Mouse (Mus musculus): ENCODE measurements around the gene Nmnat2.
"Not testable (repeated sequence)": the region's sequence is repeated elsewhere in the genome, so short reads cannot be mapped to it uniquely, and the experiment has no call there.

Nmnat2 gene

DNA sequence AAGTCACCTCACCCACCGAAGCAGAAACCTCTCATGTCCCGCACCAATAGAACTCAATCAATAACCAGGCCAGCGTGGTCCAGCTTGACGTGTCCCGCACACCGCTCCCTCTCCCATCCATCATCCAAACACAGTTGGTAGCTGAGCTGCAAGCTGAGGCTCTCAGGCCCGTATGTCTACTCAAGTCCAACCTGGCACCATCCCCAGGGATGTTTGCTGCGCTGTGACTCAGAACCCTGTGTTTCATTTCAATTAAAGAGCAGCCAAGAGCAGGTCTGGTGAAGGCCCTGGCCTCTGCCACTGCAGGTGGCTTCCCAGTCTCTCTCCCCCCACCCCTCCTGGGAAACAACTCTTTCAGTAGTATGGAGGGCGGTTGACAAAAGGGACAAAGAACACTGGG, 104.8 kb downstream of the Nmnat2 start:
- peak; percentile 47 to 58 for DNase-seq

DNA sequence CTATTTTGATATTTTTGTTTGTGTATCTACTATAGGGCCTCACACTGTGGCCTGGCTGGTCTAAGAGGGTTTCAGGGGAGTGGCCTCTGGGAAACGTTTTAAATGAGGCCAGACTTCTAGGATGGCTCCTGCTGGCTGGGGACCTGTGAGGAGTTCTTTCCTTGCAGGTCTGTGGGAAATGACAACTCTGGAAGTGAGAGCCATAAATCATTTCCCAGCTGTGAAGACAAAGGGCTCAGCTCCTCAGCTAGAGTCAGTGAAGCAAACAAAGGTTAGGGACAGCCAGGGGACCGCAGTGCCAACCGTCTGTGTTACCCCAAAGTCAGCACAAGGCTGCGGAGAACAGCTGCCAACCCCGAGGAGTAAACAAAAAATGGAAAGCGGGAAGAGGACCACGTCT, 107.8 kb downstream of the Nmnat2 start:
- no peak for DNase-seq

DNA sequence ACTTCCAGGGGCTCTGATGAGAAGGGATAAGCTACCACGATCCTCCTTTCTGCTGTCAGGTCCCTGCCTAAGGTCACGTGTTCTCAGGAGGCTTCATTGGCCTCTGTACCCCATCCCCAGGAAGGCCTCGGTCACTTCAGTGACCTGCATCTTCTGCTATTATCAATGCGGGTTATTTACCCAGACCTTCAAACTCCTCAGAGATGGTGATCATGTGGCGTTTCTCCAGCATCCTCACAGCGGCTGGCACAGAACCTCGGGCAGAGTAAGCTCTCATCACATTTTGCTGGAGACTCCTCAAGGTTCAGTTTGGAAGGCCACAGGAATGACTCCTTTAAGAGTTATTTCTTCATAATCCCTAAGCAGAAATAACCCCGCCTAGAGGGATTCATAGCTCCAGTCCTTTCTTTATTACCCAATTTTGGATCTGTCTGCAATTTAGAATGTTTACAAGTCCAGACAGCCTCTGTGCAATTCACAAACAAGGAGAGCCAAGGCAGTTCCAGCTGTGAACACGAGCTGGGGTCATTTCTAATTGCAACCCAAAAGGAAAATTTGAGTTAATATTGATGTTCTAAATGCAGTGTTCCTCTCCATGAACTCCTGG, 110.1 kb downstream of the Nmnat2 start:
- peak in 1 of 2 experiments; percentile 42 for DNase-seq

DNA sequence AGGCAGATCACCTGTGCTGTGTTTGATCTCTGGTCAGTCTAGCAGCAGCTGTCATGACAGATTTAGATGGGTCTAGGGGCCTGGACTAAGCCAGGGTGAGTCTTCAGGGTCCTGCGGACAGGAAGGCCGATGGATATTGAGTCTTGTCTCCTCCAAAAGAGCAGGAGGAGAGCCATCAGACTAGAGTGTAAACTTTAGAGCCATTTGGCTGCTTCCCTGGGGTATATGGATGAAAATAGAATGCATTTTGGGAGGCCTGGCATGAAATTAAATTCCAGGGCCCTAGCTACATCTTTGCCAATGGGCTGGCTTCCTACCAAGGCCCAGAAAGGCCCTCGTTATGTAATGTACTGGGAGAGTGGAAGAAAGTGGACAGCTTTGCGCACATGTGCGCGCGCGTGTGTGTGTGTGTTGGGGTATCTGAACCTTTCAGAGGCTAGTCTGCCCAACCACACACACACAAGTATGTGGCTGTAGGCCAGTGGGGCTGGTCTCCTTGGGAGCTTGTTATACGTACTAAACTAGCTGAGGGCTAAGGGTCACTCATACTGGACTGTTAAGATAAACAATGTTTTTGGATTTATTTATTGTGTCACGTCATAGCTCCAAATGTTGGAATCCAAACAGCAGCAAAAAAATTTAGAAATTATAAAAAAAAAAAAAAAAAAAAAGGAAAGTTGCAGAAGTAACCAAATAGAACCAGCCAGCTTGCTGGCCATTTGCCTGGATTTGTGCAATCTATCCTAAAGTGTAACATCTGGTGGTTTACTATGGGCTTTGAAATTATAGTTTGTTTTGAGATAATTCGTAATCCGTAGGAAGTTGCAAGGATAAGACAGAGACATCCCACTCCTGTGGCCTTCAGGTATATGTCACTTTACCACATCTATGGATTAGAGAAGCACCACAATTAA, 110.9 kb downstream of the Nmnat2 start:
- DNase-seq = peak; percentile 88 to 92

DNA sequence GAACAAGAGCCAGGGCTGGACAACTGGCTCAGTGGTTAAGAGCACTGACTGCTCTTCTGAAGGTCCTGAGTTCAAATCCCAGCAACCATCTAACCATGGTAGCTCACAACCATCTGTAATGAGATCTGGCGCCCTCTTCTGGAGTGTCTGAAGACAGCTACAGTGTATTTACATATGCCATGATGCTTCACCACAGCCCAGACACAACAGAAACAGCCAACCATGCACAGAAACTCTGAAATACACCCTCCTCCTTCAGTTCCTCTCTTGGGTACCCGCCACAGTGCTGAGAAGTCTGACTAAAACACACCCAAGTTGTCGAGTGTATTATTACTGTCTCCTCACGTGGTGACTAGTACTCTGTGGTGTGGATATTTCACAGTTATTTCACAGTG, 111.6 kb downstream of the Nmnat2 start:
- DNase-seq = no peak

DNA sequence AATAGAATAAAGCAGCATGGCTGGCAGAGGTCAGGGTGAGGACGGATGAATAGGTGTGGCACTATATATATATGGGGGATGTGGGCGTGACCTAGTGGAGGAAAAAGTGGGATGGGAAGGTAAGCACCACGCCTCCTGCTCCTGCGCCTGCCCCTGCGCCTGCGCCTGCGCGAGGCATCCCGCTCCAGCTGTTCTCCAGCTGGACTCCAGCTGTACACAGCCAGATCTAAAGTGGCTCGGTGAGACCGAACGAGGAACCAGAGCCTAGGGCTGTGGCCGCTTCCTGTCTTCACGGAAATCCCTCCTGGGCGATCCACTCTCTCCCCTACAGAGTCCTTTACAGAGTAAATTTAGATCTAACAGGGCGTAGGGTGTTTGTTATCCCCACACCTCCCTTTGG, 116.8 kb downstream of the Nmnat2 start:
- DNase-seq = no peak

DNA sequence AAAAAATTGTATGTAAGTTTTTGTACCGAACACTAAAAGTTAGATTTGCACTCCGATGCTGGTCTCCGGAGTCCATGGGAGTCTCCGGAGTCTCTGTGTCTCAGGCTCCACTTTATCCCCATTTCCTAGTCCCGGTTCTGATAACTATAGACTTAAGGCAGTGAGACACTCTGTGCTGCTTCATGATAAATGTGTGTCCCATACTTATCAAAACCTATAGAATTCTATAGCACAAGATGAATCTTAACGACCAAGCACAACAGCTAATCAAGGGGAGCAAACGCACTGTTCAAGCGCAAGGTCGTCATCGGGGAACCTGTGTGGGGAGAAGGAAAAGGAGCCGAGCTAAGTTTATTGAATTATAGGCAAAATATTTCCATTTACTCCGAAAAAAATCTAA, 117.2 kb downstream of the Nmnat2 start:
- DNase-seq = no peak

DNA sequence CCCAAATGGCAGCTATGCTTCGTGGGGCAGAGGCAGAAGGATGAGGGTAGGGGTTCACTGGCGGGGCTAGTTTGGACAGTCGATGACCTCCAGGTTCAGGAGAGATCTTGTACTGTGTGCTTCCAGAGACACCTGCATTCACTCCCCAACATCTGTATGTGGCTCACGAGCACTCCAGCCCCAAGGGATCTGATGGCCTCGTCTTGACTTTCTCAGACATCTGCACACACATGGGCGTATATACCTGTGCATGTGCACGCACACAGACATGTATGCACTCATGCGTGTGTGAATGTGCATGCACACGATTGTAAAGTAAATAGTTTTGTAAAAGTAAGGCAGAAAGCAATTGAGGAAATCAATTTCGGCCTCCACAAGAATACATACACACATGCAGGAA, 117.9 kb downstream of the Nmnat2 start:
- no peak for DNase-seq

DNA sequence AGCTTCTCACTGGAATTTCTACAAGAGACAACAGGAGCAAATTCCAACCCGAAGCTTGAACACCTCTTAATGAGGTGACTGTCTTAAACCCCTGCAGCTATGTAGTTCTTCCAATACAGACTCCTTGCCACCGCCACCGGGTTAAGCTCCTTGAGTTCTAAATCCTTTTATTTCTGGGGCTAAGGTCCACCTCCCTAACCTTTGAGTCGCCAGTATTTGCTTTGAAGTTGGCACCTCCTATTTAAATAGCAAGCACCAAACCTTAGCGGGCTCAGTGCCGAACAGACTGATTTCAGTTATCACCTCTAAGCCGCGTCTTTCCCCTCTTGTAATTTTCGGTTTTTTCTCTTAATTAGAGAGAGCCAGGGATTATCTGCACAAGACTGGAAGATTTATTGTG, 118.6 kb downstream of the Nmnat2 start:
- no peak for DNase-seq

DNA sequence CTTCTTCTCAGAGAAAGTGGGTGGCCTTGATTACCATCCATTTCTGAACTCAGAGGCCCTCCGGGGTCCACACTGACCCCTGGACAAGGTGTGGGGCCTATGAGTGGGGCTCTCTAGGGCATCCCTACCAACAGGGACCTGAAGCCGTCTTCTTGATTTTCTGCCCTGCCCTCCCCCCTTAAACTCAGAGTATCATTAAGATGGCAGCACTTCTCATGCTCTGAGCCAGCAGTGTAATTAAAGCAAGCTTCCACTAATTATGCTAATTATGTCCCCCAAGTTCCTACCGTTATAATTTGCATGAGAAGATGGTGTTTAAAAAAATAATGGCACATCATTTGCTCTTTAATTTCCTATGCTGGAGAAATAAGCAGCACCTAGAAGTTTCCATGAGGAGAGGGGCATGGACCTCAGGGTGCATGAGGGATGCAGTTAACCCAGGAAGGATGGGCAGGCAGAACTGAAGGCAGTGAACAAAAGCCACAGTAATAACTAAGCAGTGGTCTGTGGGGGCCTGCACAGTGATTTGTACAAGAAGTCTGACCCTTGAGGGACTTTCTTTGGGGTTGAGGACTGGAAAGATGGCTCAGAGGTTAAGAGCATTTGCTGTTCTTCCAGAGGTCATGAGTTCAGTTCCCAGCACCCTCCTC, 120.4 kb downstream of the Nmnat2 start:
- no peak for DNase-seq

DNA sequence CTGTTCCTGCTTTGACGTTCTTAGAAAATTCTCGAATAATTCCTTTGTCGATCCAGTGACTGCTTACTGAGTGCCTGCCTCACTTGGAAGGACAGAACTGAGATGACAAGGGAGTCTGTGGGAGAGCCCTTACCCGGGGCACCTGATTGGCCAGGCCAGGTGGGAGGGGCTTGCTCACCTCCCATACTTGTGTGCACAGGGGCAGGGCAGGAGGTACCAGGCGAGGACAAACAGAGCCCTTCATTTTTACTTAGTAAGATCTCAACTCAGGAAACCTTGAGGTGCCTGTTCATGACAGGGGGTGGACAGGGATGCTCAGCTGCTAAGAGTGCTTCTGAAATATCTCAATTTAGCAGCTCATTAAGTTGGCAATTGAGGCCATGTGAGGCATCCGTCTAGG, 121.2 kb downstream of the Nmnat2 start:
- DNase-seq = no peak

DNA sequence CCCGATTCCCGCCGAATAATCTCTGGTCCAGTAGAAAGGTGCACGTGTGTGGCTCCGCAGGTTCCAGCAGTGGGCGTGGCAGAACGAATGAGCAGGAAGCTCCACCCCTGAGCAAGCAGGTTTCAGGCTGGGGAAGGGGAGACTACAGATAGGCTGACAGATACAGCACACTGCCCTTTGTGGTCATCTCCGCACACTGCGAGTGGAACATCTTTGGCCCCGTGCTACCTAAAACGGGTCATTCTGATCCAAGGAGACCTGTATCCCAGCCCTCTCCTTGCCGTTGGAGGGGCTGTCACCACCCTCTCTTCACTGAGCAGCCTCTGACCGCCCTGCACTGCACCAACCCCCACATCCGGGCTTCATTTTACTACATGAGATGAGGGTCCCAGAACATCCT, 128.4 kb downstream of the Nmnat2 start:
- DNase-seq = not testable (repeated sequence)

DNA sequence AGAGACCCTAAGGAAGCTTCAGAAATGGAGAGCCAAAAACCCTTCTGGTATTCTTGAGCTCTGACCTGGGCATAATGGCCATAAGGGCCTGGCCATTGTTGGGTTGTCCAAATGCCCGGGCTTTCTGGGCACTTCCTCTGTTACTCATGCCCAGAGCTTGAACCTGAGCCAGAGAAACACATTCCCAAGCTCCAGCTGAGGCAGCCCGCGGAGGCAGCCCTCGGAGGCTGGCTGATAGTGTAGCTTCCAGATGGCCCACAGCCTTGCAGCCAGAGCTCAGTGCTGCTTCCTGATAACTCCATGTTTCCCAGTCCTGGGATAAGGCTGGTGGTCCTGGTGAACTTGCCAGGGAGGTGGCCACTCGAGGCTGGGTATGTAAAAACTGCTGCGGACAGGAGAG, 129.4 kb downstream of the Nmnat2 start:
- DNase-seq = peak; percentile 74 to 78

DNA sequence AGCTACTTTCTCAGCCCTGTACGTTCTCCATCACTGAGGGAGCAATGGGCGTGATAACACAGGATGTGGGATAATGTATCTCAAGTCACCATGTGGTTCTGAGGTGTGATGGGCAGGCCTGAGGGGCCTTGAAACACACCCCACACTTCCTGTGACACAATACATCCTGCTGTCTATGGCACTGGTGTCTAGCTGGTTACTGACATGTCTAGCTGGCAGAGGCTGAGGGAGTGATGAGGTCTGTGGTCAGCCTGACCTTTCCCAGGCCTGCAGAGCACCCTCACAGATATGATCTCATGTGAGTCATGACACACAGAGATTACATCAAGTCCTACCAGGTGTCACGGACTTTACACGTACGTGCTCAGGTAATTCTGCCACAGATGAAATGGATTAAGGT, 130.4 kb downstream of the Nmnat2 start:
- DNase-seq = no peak

DNA sequence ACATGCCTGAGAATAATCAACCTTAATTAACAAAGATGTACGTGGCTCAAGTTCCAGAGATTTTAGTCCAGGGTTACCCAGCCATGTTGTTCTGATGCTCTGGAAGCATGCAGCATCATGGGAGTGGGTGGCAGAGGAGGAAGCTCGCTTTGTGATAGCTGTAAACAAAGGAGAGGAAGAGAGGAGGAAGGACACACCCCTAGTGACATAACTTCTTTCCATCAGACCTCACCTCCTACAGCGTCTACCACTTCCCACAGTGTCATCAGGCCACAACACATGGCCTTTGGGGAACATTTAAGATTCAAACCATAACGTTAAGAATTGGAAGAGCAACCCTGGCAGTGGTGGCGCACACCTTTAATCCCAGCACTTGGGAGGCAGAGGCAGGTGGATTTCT, 133.0 kb downstream of the Nmnat2 start:
- no peak for DNase-seq

DNA sequence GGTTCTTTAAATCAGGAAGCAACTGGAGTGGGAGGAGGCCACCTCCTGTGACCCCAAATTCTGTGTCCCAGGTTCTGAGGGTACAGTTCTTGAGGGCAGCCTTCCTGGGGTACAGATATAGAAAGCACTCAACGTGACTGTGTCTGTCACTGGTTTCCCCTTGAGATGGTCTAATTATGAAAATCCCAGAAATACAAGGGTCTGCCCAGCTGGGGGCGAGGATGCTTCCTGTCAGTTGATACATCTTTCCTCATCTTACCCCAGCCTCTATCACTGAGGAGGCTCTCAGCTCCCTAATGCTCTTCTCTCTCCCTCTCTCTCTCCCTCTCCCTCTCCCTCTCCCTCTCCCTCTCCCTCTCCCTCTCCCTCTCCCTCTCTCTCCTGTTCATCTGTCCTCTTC, 135.3 kb downstream of the Nmnat2 start:
- no peak for DNase-seq

DNA sequence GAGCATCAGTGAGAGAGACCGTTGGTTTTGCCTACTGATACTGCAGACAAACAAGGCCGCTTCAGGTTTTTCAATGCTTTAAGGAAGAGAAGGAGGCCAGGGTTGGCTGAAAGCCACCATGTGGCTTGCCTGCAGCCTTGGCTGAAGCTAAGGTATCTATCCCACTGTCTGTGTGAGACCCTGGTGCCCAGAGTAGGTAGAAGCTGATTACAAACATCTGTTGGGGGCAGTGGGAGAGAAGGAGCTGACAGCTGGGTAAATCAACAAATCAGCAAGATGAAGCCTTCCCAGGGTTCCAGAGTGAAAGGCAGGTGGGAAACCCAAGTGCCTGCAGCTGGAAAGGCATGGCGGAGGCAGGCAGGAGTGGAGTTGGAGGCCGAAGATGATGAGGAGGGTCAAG, 136.0 kb downstream of the Nmnat2 start:
- DNase-seq = no peak

DNA sequence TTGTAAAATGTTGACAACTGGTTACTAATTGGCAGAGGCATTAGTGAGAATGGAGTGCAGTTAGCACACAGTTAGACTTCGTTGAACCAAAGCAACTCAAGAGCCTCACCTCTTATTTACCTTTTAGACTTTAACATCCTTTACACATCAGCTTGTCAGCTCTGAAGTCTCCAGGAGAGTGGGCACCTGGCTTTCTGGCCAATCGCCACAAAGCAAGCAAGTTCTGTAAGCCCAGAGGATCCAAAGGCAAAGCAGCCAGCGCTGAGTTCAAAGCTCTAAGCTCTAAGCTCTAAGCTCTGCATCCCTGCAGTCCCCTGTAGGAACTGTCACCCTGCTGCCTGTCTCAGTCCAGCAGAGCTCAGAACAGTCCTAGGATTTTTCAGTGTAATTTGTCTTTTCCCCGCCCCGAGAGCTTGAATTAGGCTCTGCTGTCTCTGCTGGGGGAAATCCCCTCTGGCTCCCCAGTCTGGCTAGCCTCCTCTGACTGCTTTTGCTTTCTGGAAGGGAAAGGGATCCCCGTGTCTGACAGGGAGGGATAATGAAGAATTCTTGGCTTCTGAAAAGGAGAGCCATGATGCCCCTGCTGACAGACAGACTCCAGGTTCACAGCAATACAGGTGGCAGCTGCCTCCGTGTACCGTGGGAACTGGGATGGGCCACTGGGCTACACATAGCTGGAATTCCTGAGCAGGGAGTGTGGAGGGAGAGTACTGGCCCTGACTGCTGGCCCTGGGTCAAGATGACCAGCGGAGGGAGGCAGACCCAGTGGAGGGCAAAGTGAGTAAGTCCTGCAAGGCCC, 136.8 kb downstream of the Nmnat2 start:
- peak; percentile 34 to 37 for DNase-seq

DNA sequence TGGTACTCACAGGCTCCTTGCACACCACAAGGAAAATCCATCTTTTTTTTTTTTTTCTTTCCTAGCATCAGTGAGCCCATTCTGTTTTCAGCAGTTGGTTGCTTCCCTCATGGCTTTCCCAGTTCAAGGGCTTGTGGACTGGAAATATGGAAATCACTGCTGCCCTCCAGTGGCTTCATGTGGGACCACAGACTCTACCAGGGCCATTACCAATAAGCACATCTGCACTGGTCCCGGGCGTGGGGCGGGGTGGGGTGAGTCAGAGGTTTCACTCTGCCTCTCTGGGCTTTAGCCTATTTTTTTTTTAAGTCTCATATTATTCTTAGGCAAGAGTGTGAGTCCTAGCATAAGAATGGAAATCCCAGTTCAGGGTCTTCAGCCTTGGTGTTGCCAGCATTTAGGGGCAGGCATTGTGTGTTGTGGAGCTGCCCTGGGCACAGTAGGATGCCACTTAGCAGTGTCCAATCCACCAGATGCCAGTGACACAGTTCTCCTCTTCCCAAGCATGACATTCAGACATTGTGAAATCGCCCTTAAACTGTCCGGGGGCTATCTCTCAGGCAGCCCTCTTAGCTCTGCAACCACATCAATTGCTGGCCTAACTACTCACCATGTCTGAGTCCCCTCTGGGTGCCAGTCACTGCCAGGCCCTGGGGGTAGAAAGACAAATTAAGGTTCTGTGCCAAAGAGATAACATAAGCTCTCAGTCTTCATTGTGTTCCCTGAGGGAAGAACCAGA, 137.6 kb downstream of the Nmnat2 start:
- peak; percentile 74 to 80 for DNase-seq

DNA sequence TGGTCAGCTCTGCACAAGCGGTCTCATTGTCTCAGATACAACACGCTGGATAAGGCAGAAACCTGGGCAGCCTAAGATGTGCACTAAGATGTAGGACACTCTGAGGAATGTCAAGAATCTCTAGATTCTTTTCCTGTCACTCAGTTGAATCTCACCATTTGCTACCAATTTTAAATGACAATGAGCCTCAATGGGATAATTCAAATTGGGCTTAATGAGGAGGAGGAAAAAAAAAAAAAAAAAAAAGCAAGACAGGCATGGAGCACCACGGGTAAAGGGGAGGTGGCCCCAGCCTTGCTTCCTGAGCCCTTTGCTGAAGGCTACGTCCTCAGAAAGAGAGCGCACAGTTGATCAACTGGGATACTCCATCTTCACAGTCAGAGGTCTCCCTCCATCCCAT, 138.4 kb downstream of the Nmnat2 start:
- DNase-seq = no peak

DNA sequence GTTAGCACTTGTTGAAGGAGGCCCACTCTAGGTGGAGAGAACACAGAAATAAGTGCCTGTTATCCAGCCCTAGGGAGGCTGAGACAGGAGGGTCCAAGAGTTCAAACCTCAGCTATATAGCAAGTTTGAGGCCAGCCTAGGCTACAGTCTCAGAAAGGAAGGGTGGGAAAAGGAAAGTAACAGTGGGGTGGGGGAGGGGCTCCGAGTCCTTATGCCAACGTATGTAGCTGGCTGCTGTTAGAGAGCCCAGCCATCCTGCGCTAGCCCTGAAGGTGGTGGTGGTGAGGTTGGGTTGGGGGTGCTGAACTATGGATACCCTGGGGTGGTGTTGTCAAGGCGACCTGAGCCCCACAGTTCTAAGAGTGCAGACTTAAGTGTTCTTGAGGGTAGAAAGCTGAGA, 138.8 kb downstream of the Nmnat2 start:
- DNase-seq = no peak

Measured in cerebellum, postnatal 36 days (tissue).